Mouse (Mus musculus): ENCODE measurements at regions not wholly inside any gene's neighbourhood (a gene's known extent, or its start where the extent isn't known, plus 50 kb on each side); places are given as distances from the start of the nearest gene placed in this dataset.

DNA sequence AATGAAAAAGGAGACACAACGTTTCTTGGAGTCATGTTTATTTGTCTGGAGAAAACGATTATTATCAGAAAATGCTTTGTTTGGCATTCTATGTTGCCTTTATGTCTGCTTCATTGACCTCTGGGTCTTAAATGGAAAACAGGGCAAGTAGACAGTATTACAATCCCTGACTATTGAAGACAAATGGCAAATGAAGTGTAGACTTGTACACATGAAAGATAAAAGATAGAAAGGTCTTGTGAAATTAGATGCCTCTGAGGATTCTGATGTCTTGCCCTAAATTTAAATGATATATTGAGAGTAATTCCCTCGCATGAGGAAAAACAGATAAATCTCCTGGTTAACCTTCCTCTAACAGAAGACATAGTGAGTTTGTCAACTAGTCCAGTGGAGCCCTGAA, 1186.7 kb downstream of the Slitrk1 start:
- DNase-seq (ENCODE audit: low spot score in 2 of 2), result no peak

DNA sequence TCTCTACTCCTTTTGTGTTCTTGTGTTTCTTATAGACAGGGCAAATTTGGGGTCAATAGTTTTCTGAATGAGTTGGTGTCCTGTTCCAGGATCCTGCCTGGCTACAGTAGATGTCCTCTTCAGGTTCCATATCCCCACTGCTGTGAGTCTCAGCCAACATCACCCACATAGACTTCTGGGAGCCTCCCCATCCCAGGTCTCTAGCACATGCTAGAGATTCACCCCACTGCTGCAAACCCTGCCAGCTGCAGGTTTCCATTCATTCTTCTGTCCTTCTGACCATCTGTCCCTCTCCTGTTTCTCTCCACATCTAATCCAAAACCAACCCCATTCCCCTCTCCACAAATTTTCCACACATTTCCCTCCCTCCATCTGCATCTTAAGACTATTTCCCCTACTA, 1225.6 kb downstream of the Slitrk1 start:
- DNase-seq (ENCODE audit: low spot score in 2 of 2), result no peak

GRCm38 (mm10) chr14:107687261-107688019, 1226.5 kb downstream of the Slitrk1 start:
- DNase-seq (ENCODE audit: low spot score in 2 of 2), result peak in 1 of 2 experiments; percentile 78

GRCm38 (mm10) chr14:107656595-107656994, 1257.4 kb downstream of the Slitrk1 start:
- no peak for DNase-seq (ENCODE audit: low spot score in 2 of 2)

GRCm38 (mm10) chr14:107615466-107615865, 1298.5 kb downstream of the Slitrk1 start:
- DNase-seq (ENCODE audit: low spot score in 2 of 2), result no peak

DNA sequence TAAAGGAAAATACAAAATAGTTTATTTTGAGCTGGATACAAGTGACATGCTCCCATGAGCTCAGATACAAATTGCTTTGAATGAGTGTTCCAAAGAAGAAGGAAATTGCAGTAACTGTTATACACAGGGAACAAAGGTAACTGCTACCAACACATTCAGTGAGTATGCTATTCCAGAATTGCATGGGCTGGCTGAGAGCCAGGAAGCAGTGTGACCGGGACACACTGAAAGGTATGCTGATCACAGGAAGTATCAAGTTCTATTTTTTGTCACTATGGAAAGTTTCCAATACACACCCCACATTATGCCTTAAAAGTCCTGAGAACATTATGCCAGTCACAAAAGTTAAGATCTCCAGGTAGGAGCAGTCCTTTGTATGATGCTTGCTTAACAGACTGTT, 1299.6 kb downstream of the Slitrk1 start:
- DNase-seq (ENCODE audit: low spot score in 2 of 2), result no peak

DNA sequence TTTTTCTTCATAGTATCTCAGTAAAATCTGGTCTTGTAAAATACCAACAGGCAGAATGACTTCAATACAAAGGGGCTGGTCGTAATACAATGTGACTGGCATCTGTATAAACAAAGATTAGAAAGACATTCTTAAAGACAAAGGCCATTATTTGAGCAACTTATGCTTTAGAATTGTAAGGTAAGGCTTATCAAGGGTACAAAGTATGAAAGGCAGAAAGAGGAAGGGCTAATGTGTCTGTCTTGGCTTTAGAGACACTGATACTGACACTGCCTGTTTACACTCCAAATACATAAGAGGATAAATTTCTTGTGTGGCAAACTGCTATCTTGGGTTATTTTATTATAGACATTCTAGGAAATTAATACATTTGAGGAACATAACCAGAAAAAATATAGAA, 1310.8 kb downstream of the Slitrk1 start:
- DNase-seq (ENCODE audit: low spot score in 2 of 2), result no peak

DNA sequence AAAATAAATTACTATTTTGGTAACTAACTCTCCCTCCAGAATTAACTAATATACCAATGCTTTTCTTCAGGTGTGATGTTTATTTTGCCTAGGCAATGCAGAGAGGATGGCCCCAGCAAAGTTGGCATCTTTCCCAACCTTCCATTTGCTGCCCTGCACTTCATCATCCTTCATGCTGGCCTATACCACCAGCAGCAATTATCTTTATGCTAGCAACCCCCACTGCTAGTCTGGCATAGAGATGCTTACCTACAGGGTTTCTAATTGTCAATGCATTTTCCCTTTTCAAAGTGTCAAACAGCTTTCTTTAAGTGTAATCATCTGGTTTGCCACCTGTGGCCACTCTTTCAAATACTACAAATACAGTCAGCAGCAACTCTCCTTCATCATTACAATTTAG, 1327.2 kb downstream of the Slitrk1 start:
- DNase-seq (ENCODE audit: low spot score in 2 of 2), result no peak

DNA sequence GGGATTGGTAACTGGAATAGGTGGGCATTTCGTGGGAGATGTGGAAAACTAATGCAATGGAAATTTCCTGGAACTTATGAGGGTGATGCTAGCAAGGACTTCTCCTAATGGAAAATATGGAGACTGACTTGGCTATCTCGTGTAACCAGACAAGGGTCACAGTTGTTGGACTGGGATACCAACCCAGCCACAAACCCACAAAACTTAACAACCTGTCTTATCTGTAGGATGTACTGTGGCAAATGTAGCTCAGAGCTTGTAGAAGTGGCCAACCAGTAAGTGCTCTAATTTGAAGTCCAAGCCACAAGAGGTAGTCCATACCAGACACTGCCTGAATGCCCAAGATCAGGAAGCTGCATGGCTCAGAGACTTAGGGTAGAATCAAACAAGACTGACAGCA, 1329.7 kb downstream of the Slitrk1 start:
- no peak for DNase-seq (ENCODE audit: low spot score in 2 of 2)

GRCm38 (mm10) chr14:107570676-107571075, 1343.3 kb downstream of the Slitrk1 start:
- DNase-seq (ENCODE audit: low spot score in 2 of 2), result no peak

DNA sequence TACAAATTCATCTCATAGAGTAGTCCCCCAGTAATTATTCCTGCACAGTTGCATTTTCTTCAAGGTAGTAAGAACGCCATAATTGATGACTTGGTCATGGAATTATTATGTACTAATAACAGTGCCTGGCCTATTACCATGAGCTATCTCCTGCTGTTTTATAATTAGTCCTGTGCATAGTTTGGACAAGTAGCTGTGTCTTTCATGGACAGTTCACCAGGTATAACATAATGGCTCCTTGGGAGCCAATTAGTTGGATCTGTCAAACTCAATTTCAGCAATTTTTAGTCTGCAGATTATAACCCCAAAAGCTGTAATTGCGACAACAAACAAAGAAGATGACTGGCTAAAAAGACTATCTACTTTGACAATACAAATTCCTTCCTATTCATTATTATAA, 1345.5 kb downstream of the Slitrk1 start:
- DNase-seq (ENCODE audit: low spot score in 2 of 2), result no peak
